ENCODE assay signal across 10 mouse cellular contexts in the genomic region with DNA sequence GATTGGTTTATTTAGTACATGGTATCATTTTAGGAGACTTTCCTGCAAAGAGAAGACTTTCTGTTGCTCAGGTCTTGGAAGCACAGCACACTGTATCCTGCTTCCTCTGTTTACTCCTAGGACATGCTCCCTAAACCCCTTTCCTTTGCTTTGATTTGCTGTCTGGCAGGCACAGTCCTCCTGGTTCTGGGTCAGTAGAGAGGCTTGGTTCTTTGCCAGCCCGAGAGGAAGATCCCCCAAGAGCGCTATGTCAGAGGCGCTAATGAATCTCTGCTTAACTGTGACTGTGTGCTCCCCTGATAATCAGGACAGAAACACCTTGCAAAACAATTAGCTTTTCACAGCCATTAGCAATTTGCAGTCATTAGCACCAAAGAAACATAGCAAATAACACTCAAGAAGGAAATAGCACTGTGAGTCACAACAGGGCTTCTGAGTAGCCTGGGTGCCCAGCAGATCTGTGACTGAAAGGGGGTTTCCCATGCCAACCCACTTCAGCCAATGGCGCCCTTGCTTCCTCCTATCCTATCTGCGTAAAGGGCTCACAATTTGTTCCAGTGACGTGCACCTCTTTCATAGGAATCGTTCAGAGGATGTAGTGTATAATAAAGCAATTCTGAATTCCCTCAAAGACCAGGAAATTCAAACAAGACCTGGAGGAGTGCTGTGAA.
DNase-seq lines count a peak whose midpoint lies in the region; ATAC-seq and TF ChIP-seq lines count a peak whose summit lies in the region.
"Had no signal": no experiment of that assay in that cellular context is flagged by ENCODE, and none has a peak within 500 bp of the region (broad histone marks: within the 10 kb centered on the region; RNA-seq: fewer than 3 reads in every experiment).

No protein-coding gene starts in this region.

- no peaks in the 10 kb centered on the region for H3K9me3 ChIP-seq in hindbrain, embryonic 14.5 days (ENCODE audit: control insufficient read depth, low read length)
- H3K9me3 ChIP-seq in hindbrain, embryonic 11.5 days (ENCODE audit: control insufficient read depth, low read length): no peaks in the 10 kb centered on the region
- H3K9me3 ChIP-seq in CH12.LX (replicated peaks; ENCODE audit: low read length): peaks cover 3% of the 10 kb centered on the region
- H3K9me3 ChIP-seq in kidney, postnatal 0 days (replicated peaks; ENCODE audit: low read length): no peaks in the 10 kb centered on the region

- peak; percentile 66 for ATAC-seq in hindbrain, embryonic 14.5 days (ENCODE audit: low FRiP score)
- ATAC-seq in hindbrain, embryonic 11.5 days (ENCODE audit: low FRiP score): no peak
- no peak for ATAC-seq in kidney, postnatal 0 days (replicated peaks; ENCODE audit: low FRiP score, low read depth)

- no peaks in the 10 kb centered on the region for H3K79me2 ChIP-seq in CH12.LX (replicated peaks; ENCODE audit: control insufficient read depth, extremely low read depth, insufficient read depth, poor library complexity, severe bottlenecking)

- 0 out of 2 replicates have a peak overlapping the region, but pooled peaks have one; percentile 10 for H3K4me2 ChIP-seq in hindbrain, embryonic 14.5 days (replicated peaks)
- no peak overlapping the region for H3K4me2 ChIP-seq in hindbrain, embryonic 11.5 days (replicated peaks; ENCODE audit: low read depth, low read length)
- peak overlapping the region; percentile 99 for H3K4me2 ChIP-seq in CH12.LX (ENCODE audit: insufficient read depth, low read depth, poor library complexity, severe bottlenecking)
- H3K4me2 ChIP-seq in kidney, postnatal 0 days (ENCODE audit: low read length): no peak overlapping the region

- no peak overlapping the region for H3K4me3 ChIP-seq in hindbrain, embryonic 14.5 days (replicated peaks; ENCODE audit: low read length)
- no peak overlapping the region for H3K4me3 ChIP-seq in hindbrain, embryonic 11.5 days (ENCODE audit: low read depth, low read length)
- peak overlapping the region in 2 of 3 experiments; percentile 29 to 42 for H3K4me3 ChIP-seq in CH12.LX (replicated peaks in 1 of 3; ENCODE audit: low read depth in 2 of 3, low read length in 2 of 3, poor library complexity in 1 of 3)
- no peak overlapping the region for H3K4me3 ChIP-seq in kidney, postnatal 0 days (replicated peaks; ENCODE audit: low read depth, low read length)

- in situ Hi-C loops in CH12.LX (cut with MboI; ENCODE audit: low pct_ligation_motif_present, low pct_unique_long_range_greater_than_20kb, low sequenced_read_pairs): no loop called here

- peak overlapping the region; percentile 41; the same call in 1 of the 2 replicates for H3K27ac ChIP-seq in hindbrain, embryonic 14.5 days
- no peak overlapping the region for H3K27ac ChIP-seq in hindbrain, embryonic 11.5 days (ENCODE audit: low read depth, low read length)
- no peak overlapping the region for H3K27ac ChIP-seq in CH12.LX (ENCODE audit: insufficient read depth, low read depth)
- no peak overlapping the region for H3K27ac ChIP-seq in kidney, postnatal 0 days

- H3K4me1 ChIP-seq in hindbrain, embryonic 14.5 days (replicated peaks; ENCODE audit: control insufficient read depth, insufficient read depth, low read length): peaks cover 10% of the 10 kb centered on the region
- H3K4me1 ChIP-seq in hindbrain, embryonic 11.5 days (replicated peaks; ENCODE audit: control insufficient read depth, insufficient read depth, low read length): no peaks in the 10 kb centered on the region
- peaks cover 3 to 21% of the 10 kb centered on the region in 2 experiments; a peak in 2 of 4 replicates for H3K4me1 ChIP-seq in CH12.LX (ENCODE audit: control insufficient read depth in 1 of 2, insufficient read depth in 2 of 2)
- no peaks in the 10 kb centered on the region for H3K4me1 ChIP-seq in kidney, postnatal 0 days (replicated peaks; ENCODE audit: insufficient read depth, low read length)

- dilution Hi-C loops in CH12.LX (cut with MboI; ENCODE audit: extremely low pct_ligation_motif_present, extremely low pct_unique_long_range_greater_than_20kb, low sequenced_read_pairs): no loop called here

- no peak for TF ChIP-seq CTCF in CH12.LX (conservative IDR thresholded peaks at IDR 0.05 in 1 of 2, IDR thresholded peaks at IDR 0.05 in 1 of 2; ENCODE audit: low read depth in 2 of 2, low read length in 2 of 2)
- no peak for TF ChIP-seq CTCF in brain, embryonic 14.5 days (IDR thresholded peaks at IDR 0.05; ENCODE audit: borderline replicate concordance, extremely low read depth, insufficient read depth, insufficient read length)
- no peak for TF ChIP-seq CTCF in kidney, postnatal 0 days (IDR thresholded peaks at IDR 0.05; ENCODE audit: low read depth)

- H3K36me3 ChIP-seq in hindbrain, embryonic 14.5 days (replicated peaks; ENCODE audit: control insufficient read depth, insufficient read depth): no peaks in the 10 kb centered on the region
- no peaks in the 10 kb centered on the region for H3K36me3 ChIP-seq in hindbrain, embryonic 11.5 days (ENCODE audit: control insufficient read depth, insufficient read depth, low read length)
- H3K36me3 ChIP-seq in CH12.LX (replicated peaks in 1 of 2; ENCODE audit: control insufficient read depth in 1 of 2, insufficient read depth in 1 of 2, low read length in 1 of 2): no peaks in the 10 kb centered on the region
- H3K36me3 ChIP-seq in kidney, postnatal 0 days (ENCODE audit: insufficient read depth, low read length): no peaks in the 10 kb centered on the region

- WGBS in hindbrain, embryonic 14.5 days: 50% methylated on average over 7 of the region's 7 CpGs
- 76% methylated on average over 7 of the region's 7 CpGs for WGBS in hindbrain, embryonic 11.5 days
- WGBS in kidney, postnatal 0 days: 35% methylated on average over 7 of the region's 7 CpGs

- peak; percentile 19; the same call in 1 of the 2 replicates for TF ChIP-seq EP300 in CH12.LX (IDR thresholded peaks at IDR 0.05; ENCODE audit: low read length)

- H3K27me3 ChIP-seq in hindbrain, embryonic 14.5 days (ENCODE audit: control insufficient read depth, insufficient read depth, low read length): no peaks in the 10 kb centered on the region
- no peaks in the 10 kb centered on the region for H3K27me3 ChIP-seq in hindbrain, embryonic 11.5 days (ENCODE audit: control insufficient read depth, insufficient read depth, low read length)
- H3K27me3 ChIP-seq in CH12.LX (replicated peaks): no peaks in the 10 kb centered on the region
- no peaks in the 10 kb centered on the region for H3K27me3 ChIP-seq in kidney, postnatal 0 days (ENCODE audit: insufficient read depth, low read length)

- peak; percentile 33 for DNase-seq in hindbrain, embryonic 14.5 days (ENCODE audit: low spot score)
- DNase-seq in hindbrain, embryonic 11.5 days (ENCODE audit: low spot score): no peak
- peak; percentile 87 for DNase-seq in CH12.LX (ENCODE audit: extremely low read depth)
- peak; percentile 82 for DNase-seq in brain, embryonic 14.5 days (ENCODE audit: low read depth)
- DNase-seq in kidney, postnatal 0 days (ENCODE audit: low spot score): peak; percentile 24
- no peak for DNase-seq in urinary bladder, adult 2 months (ENCODE audit: low spot score)
- DNase-seq in adrenal gland, postnatal 36 days: no peak
- DNase-seq: heart, postnatal 4 days; layer of hippocampus, postnatal 36 days; lung, postnatal 10 days had no signal

- no peak for TF ChIP-seq POLR2A in CH12.LX (IDR thresholded peaks at IDR 0.05; ENCODE audit: low read depth, low read length)
- no peak for TF ChIP-seq POLR2A in brain, embryonic 14.5 days (IDR thresholded peaks at IDR 0.05; ENCODE audit: borderline replicate concordance, extremely low read depth, insufficient read depth, insufficient read length, poor library complexity, severe bottlenecking)

- no peak; the same call in 1 of the 2 replicates for TF ChIP-seq RAD21 in CH12.LX (IDR thresholded peaks at IDR 0.05; ENCODE audit: low read depth, low read length)

- H3K9ac ChIP-seq in hindbrain, embryonic 14.5 days: no peak overlapping the region
- no peak overlapping the region for H3K9ac ChIP-seq in hindbrain, embryonic 11.5 days (ENCODE audit: low read depth, low read length)
- no peak overlapping the region for H3K9ac ChIP-seq in CH12.LX (ENCODE audit: insufficient read depth, low read depth)
- H3K9ac ChIP-seq in kidney, postnatal 0 days (ENCODE audit: low read depth, low read length): no peak overlapping the region

TF ChIP-seq in CH12.LX, 34 proteins besides CTCF, POLR2A, EP300 and RAD21 (continues in another document):
- TF ChIP-seq MYC (IDR thresholded peaks at IDR 0.05; ENCODE audit: low read depth, low read length) (no peak), USF1 (IDR thresholded peaks at IDR 0.05; ENCODE audit: low read depth, low read length) (no peak), ETS1 (conservative IDR thresholded peaks at IDR 0.05; ENCODE audit: low read depth, low read length) (peak; percentile 44), ELF1 (IDR thresholded peaks at IDR 0.05; ENCODE audit: low read depth, low read length) (peak; percentile 54; the same call in 1 of the 2 replicates), JUN (IDR thresholded peaks at IDR 0.05; ENCODE audit: insufficient read depth, low read depth, low read length) (no peak), NRF1 (IDR thresholded peaks at IDR 0.05; ENCODE audit: low read depth, low read length) (0 out of 2 replicates have a peak, but pooled peaks have one; percentile 13), MEF2A (IDR thresholded peaks at IDR 0.05; ENCODE audit: borderline replicate concordance, low read depth, low read length) (peak; percentile 69; the same call in 1 of the 2 replicates), TCF12 (IDR thresholded peaks at IDR 0.05; ENCODE audit: low read depth, low read length) (peak; percentile 18; the same call in 1 of the 2 replicates), MAFK (IDR thresholded peaks at IDR 0.05; ENCODE audit: insufficient replicate concordance, low read length) (no peak), POLR2AphosphoS2 (IDR thresholded peaks at IDR 0.05; ENCODE audit: low read depth, low read length) (no peak), MXI1 (IDR thresholded peaks at IDR 0.05; ENCODE audit: low read depth, low read length) (no peak), ZKSCAN1 (IDR thresholded peaks at IDR 0.05; ENCODE audit: borderline replicate concordance, low read depth, low read length) (no peak), ZMIZ1 (IDR thresholded peaks at IDR 0.05; ENCODE audit: low read depth, low read length) (no peak), USF2 (conservative IDR thresholded peaks at IDR 0.05; ENCODE audit: low read depth, low read length) (no peak), IRF4 (IDR thresholded peaks at IDR 0.05; ENCODE audit: low read depth, low read length) (peak; percentile 50; the same call in 1 of the 2 replicates), CHD1 (IDR thresholded peaks at IDR 0.05; ENCODE audit: low read depth, low read length) (0 out of 2 replicates have a peak, but pooled peaks have one; percentile 35), SIN3A (IDR thresholded peaks at IDR 0.05; ENCODE audit: low read length) (no peak; the same call in 1 of the 2 replicates), GABPA (IDR thresholded peaks at IDR 0.05; ENCODE audit: insufficient replicate concordance, low read depth, low read length) (no peak), HCFC1 (IDR thresholded peaks at IDR 0.05; ENCODE audit: low read depth, low read length) (no peak), NELFE (IDR thresholded peaks at IDR 0.05; ENCODE audit: low read depth, low read length) (no peak)

Comparison
In these comparisons a context has a peak if more than half of its experiments do, and no peak if none do; other contexts are left out.
1. DNase-seq: peak in hindbrain, embryonic 14.5 days (single experiment), CH12.LX (single experiment), brain, embryonic 14.5 days (single experiment) and kidney, postnatal 0 days (single experiment); none in hindbrain, embryonic 11.5 days (single experiment), urinary bladder, adult 2 months (single experiment) and adrenal gland, postnatal 36 days (0 of 2).
2. H3K4me2 ChIP-seq: peak in hindbrain, embryonic 14.5 days (single experiment) and CH12.LX (single experiment); none in hindbrain, embryonic 11.5 days (single experiment) and kidney, postnatal 0 days (single experiment).
3. H3K4me3 ChIP-seq: peak in CH12.LX (2 of 3); none in hindbrain, embryonic 14.5 days (single experiment), hindbrain, embryonic 11.5 days (single experiment) and kidney, postnatal 0 days (single experiment).